Mouse (Mus musculus): Measurements from ENCODE around the gene Lrrfip1.

DNA sequence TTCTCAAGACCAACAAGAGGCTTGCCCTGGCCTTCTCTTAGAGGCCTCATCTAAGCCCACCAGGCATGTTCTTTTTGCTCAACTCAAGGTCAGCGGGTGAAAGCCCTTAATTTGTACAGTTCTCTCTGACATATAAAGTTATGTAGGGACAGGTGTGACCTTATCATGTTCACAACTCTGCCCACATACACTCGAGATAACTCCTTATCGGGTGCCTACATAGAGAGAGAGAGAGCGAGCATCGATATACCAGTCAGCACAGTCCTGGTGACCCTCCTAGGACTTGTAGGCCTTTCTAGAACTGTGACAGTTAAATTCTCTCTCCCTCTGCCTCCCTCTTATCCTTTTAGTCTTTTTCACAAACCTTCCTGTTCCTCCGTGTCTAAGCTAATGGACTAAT is 67.5 kb downstream of the Lrrfip1 start:
- TF ChIP-seq POLR2A (IDR thresholded peaks at IDR 0.05; ENCODE audit: insufficient read depth, low read length) (no peak), CTCF (IDR thresholded peaks at IDR 0.05; ENCODE audit: low read depth, low read length) (no peak)

All from ES-Bruce4 (cell line).